Mouse (Mus musculus) spleen, adult 2 months (tissue): ENCODE results near the gene Ass1. TPM values are rescaled to one million over a fixed set of nuclear protein-coding genes. Genes with fewer than 3 reads are reported as not detected.

Experiments
- DNase-seq, 2 experiments: peaks; one replicate each; pipeline versions ENCODE4 v3.0.0 to v3.0.0-alpha.2; 2012 to 2021; ENCODE audit warnings: low spot score in 2 of 2, low read depth in 1 of 2
- H3K27ac ChIP-seq: fragments of 200-500 bp; 2 replicates; pipeline ENCODE4 v1.5.1; 2012; ENCODE audit warnings: low read length, inconsistent platforms; ENCODE audit not compliant: insufficient read depth
- H3K27me3 ChIP-seq: fragments of 200-500 bp; 2 replicates; pipeline ENCODE4 v1.6.1; 2012; ENCODE audit warnings: mild to moderate bottlenecking, moderate library complexity, low read length, inconsistent platforms; ENCODE audit not compliant: control insufficient read depth, insufficient read depth
- H3K36me3 ChIP-seq: fragments of 200-500 bp; 2 replicates; pipeline ENCODE4 v1.6.1; 2012; ENCODE audit warnings: mild to moderate bottlenecking, low read length, inconsistent platforms; ENCODE audit not compliant: control insufficient read depth, insufficient read depth
- H3K4me1 ChIP-seq: fragments of 200-500 bp; 2 replicates; pipeline ENCODE4 v1.6.1; 2011; ENCODE audit warnings: inconsistent platforms; ENCODE audit not compliant: control insufficient read depth, insufficient read depth, insufficient read length
- H3K4me3 ChIP-seq: fragments of 200-500 bp; 2 replicates; pipeline ENCODE4 v1.5.1; 2011; ENCODE audit warnings: mild to moderate bottlenecking, inconsistent platforms; ENCODE audit not compliant: insufficient read depth, insufficient read length; ENCODE audit errors: extremely low read depth
- CTCF ChIP-seq: fragments of 200-500 bp; IDR thresholded peaks from 2 replicates; pipeline ENCODE4 v1.5.1; 2011; ENCODE audit warnings: mild to moderate bottlenecking, inconsistent platforms; ENCODE audit not compliant: insufficient read depth, insufficient read length, insufficient replicate concordance; ENCODE audit errors: extremely low read depth
- POLR2A ChIP-seq: fragments of 200-500 bp; IDR thresholded peaks from 2 replicates; pipeline ENCODE4 v1.6.1; 2011; ENCODE audit warnings: low read depth, low read length, inconsistent platforms
- WGBS: fragments of 180-500 bp; shearing (Covaris S2); methylation state at CpG from one replicate; pipeline ENCODE4 v1.1.7; 2018; 5-methylcytosine and 5-hydroxymethylcytosine counted together
- polyA plus RNA-seq: library from polyadenylated mRNA; depleted of rRNA; stranded (reverse); fragments of >200 nt; gene quantifications from 2 replicates; pipeline ENCODE4 v1.2.3, GENCODE M21; 2012

The Ass1 gene
- polyA plus RNA-seq, 1 experiment = 18.9 TPM

DNA sequence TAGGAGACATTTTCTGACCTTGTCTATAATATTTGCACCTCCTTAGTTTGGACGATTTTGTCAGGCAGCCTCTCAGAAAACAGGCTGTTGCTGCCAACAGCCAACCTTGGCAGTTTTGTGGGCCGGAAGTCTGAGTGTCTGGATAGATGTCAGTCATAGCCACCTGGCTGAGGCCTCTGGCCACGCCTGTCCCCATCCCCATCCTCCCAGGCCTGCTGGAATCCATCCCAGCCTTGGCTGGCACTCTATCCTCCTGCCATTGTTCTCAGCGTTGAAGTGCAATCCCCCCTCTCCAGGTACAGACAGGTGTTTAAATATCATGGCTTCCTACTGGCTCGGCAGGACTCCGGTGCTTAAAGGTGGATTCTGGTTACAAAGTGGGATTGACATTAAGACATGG is 41.3 kb downstream of the Ass1 start:
- Histone ChIP-seq H3K4me3 (no peak overlapping the region), H3K27me3 (no peaks in the 10 kb centered on the region), H3K36me3 (peaks cover 8% of the 10 kb centered on the region; the same call in 1 of the 2 replicates), H3K4me1 (no peaks in the 10 kb centered on the region), H3K27ac (no peak overlapping the region)
- no peak for DNase-seq
- TF ChIP-seq CTCF (no peak), POLR2A (no peak)
- 90% methylated on average over 6 of the region's 6 CpGs for WGBS

DNA sequence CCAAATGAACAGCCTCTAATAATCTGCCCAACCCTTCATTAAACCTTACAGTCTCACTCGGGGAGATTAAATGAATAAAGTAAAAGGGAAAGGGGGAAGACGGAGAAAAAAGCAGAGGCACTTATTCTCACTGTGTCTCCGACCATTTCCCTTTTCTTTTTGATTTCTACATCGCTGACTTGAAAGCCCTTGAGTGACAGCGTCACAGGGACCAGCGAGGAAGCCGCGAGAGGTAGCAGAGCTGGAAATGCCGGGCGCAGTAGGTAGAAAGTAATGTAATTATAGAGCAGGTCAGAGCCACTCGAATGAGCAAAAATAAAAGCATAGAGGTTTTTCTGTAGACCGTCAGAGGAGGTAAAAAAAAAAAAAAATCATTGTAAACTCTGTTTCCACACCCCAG is 46.5 kb downstream of the Ass1 start:
- WGBS = 90% methylated on average over 12 of the region's 12 CpGs

DNA sequence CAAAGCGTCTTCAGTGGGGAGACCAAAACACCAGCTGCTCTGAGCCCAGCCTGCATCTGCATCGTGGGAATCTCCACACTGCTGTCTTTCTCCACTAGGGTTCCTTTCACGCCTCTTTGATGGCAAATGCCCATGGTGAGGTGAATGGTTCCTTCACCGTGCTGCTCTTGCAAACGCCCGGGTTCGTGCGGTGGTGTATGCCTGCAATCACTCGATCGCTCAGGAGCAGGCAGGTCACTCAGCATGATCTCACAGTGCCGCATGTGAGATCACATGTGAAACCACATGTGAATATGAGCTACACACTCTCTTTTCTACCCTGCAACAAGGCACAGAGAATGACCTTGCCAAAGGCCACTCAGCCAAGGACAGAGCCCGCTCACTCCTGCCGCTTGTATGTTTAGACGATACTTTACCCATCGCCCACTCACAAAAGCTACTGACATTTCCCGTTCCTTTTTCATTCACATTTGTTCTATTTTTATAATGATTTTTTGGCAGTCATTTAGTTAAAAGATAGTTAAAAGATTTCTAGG is 51.9 kb downstream of the Ass1 start:
- Histone ChIP-seq H3K27ac (no peak overlapping the region), H3K4me1 (no peaks in the 10 kb centered on the region), H3K27me3 (no peaks in the 10 kb centered on the region), H3K36me3 (peaks cover 3% of the 10 kb centered on the region; the same call in 1 of the 2 replicates), H3K4me3 (no peak overlapping the region)
- WGBS = 87% methylated on average over 16 of the region's 16 CpGs
- DNase-seq = no peak
- TF ChIP-seq CTCF (no peak), POLR2A (no peak)

More for the DNA sequence above, 46.5 kb downstream of the Ass1 start:
- no peaks in the 10 kb centered on the region for H3K27me3 ChIP-seq
- TF ChIP-seq POLR2A (no peak), CTCF (no peak)
- H3K4me3 ChIP-seq = no peak overlapping the region
- no peaks in the 10 kb centered on the region for H3K4me1 ChIP-seq
- peaks cover 10% of the 10 kb centered on the region for H3K36me3 ChIP-seq
- no peak for DNase-seq
- no peak overlapping the region for H3K27ac ChIP-seq

GRCm38 (mm10) chr2:31524641-31525040 is 54.6 kb downstream of the Ass1 start:
- 64% methylated on average over 5 of the region's 5 CpGs for WGBS
- Histone ChIP-seq H3K27me3 (no peaks in the 10 kb centered on the region), H3K27ac (no peak overlapping the region), H3K36me3 (peaks cover 2% of the 10 kb centered on the region; the same call in 1 of the 2 replicates), H3K4me3 (no peak overlapping the region), H3K4me1 (no peaks in the 10 kb centered on the region)
- no peak for DNase-seq
- TF ChIP-seq POLR2A (no peak), CTCF (no peak)

DNA sequence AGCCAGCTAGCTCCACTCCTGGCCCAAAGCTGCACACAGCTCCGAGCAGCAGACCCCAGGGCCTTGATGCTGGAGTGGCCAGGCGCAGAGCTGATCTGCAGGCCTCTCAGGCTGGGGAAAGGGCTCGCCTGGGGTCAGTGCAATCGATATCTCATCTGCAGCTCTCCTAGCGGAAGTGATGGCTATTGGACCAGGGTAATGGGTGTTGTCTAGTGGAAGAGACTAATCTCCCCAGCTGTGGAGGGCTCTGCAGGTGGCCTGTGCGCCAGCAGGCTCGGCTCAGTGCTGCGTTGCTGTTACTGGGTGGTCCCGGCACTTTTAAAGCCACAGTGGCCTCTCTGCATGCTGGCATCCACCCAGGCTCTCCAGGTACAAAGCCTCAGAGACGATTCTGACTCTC is 55.8 kb downstream of the Ass1 start:
- Histone ChIP-seq H3K4me3 (no peak overlapping the region), H3K4me1 (no peaks in the 10 kb centered on the region), H3K27ac (no peak overlapping the region), H3K36me3 (no peaks in the 10 kb centered on the region), H3K27me3 (no peaks in the 10 kb centered on the region)
- WGBS = 78% methylated on average over 10 of the region's 10 CpGs
- DNase-seq = no peak
- TF ChIP-seq POLR2A (no peak), CTCF (no peak)

DNA sequence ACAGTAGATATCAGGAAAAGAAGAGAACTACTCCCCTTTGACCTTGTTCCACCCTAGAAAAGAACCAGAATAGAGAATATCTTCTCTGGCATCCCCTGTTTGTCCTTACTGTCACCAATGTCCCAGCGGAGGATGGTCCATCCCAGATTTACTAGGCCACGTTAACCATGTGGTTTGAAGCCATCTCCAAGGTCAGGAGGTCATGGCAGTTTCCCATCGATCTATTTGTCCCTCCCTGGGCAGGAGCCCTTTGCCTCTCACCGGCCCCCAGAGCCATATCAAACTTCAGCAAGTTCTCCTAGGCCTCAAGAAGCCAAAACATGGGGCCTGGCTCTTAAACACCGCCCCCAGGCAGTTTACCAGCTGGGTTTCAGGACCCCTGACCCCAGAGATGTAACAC is 60.2 kb downstream of the Ass1 start:
- H3K27me3 ChIP-seq = no peaks in the 10 kb centered on the region
- no peaks in the 10 kb centered on the region for H3K4me1 ChIP-seq
- no peak overlapping the region for H3K27ac ChIP-seq
- no peak for DNase-seq
- H3K36me3 ChIP-seq = no peaks in the 10 kb centered on the region
- no peak overlapping the region for H3K4me3 ChIP-seq
- WGBS = 77% methylated on average over 5 of the region's 5 CpGs
- TF ChIP-seq CTCF (no peak), POLR2A (no peak)

DNA sequence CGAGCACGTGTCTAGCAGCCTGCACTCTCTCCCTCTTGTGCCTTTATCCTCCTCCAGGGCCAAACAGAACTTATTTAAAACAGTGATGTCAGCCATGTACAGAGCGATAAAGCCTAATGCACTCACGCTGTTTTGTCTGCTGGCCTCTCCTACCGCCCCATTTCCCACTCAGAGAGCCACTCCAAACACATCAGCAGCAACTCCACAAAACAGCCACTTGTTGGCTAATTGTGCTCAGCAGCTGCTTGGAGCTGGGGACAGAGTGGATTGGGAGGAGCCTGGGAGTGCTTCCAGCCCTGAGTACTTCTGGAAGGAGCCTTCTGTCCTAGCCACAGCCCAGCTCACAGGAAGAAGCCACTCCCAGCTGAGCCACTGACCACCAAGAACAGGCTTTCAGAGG is 67.0 kb downstream of the Ass1 start:
- H3K27me3 ChIP-seq = no peaks in the 10 kb centered on the region
- no peaks in the 10 kb centered on the region; the same call in 1 of the 2 replicates for H3K4me1 ChIP-seq
- no peak overlapping the region for H3K27ac ChIP-seq
- H3K4me3 ChIP-seq = no peak overlapping the region
- WGBS = 65% methylated on average over 5 of the region's 5 CpGs
- H3K36me3 ChIP-seq = no peaks in the 10 kb centered on the region
- TF ChIP-seq CTCF = no peak
- no peak for TF ChIP-seq POLR2A
- DNase-seq = no peak
